Mouse (Mus musculus): ENCODE measurements around the gene Hdac10.

GRCm38 (mm10) chr15:89169431-89169830 lies 40.9 kb upstream of the Hdac10 start:
- no peak for TF ChIP-seq CTCF (IDR thresholded peaks at IDR 0.05; ENCODE audit: extremely low read depth, insufficient read length, insufficient replicate concordance, low read depth, low read length)
- no peak for TF ChIP-seq POLR2A (IDR thresholded peaks at IDR 0.05; ENCODE audit: low read depth, low read length)

Data from small intestine, adult 2 months (tissue).